Mouse (Mus musculus) embryonic stem cell, embryonic (primary cell): ENCODE results near the gene Magee2.
"Not testable (repeated sequence)": the region's sequence is repeated elsewhere in the genome, so short reads cannot be mapped to it uniquely, and the experiment has no call there.

Experiments used
- CTCF ChIA-PET, 4 experiments: fragments of 300-600 bp in 2 of 4; fragments of 350-600 bp in 2 of 4; sonication (Branson Sonifier 250); formaldehyde crosslinking; loops; one replicate each; lab custom pipeline; 2022; ENCODE audit warnings: inconsistent platforms in 2 of 4; lab: Charles Lee
- POLR2A ChIA-PET, 4 experiments: fragments of 300-600 bp in 2 of 4; fragments of 350-600 bp in 2 of 4; sonication (Branson Sonifier 250); formaldehyde crosslinking; loops; one replicate each; lab custom pipeline; 2022; ENCODE audit warnings: antibody characterized with exemption in 4 of 4, inconsistent platforms in 1 of 4; lab: Charles Lee

Magee2 gene

DNA sequence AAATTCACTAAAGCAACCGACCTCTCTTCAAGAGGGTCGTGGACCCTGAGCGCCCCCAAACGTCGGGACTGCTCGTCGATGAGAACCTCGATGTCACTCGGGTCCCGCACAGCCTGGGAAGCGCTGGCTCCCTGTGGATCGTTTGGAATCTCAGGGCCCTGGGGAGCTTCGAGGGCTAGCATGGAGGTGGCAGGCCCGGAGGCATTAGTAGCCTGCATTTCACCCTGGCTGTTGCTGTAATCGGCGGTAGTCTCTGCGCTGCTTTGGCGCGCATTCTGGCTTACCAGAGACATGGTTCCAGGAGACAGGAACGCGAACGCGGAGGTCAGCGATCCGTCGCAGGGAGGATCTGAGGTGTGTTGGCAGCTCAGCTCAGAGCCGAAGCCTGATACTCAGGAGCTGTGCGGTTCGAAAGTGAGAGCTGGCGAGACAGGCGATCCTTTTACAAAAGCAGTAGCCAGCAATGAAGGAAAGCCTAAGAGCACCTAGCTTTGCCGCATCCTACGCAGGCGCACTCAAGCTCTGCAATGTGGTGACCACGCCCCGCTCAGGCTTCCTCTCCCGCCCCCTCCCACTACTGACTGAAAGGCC lies at the start of gene Magee2:
Magee2 (minus strand) TSS at position 517 of the 591 bp plus-strand sequence.
- CTCF ChIA-PET: no interaction called here
- POLR2A ChIA-PET: interaction anchor here in 1 of 4 experiments (0.5 kb wide), 1 partner anchor 1155 kb away, joined by 3 read pairs; no protein-coding TSS in a partner anchor

DNA sequence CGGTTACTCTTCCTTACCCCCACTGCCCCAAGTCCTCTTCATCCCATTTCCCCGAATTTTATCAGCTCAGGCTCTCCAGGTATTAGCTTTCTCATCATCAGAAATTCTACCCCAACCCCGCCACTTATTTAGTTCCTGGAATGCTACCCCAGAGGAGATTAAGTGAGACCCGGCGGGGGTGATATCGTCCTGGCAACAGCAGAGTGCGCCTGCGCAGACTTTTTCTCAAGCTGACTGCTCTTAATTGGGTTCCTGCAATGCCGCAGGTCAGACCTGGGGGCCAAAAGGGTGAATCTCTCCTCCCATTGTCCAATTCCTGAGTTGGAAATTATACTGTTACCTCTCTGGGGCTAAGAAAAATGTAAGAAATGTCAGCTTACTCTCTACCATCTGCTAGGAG lies 3.5 kb downstream of the Magee2 start:
- POLR2A ChIA-PET: interaction anchor here in 1 of 4 experiments (0.7 kb wide), 1 partner anchor 1725 kb away, joined by 3 read pairs; no protein-coding TSS in a partner anchor
- CTCF ChIA-PET: no interaction called here

DNA sequence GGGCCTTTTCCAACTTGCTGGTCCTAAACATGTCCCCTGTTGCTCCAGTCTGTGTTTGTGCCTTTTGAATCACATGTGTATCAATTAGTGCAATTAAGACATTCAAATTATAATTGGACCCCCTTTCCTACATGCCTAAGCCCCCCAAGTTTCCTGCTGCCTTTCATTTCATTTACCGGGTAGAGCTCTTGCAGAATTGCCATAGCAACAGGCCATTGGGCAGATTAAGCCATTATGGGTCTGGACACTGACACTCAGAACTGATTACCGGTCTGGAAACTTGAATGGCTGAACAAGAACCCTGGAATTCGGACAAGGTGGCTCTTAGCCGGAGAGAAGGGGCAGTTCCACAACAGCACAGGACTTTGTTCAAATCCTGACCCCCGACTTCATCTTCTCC lies 39.5 kb downstream of the Magee2 start:
- POLR2A ChIA-PET, CTCF ChIA-PET: not testable (repeated sequence)

DNA sequence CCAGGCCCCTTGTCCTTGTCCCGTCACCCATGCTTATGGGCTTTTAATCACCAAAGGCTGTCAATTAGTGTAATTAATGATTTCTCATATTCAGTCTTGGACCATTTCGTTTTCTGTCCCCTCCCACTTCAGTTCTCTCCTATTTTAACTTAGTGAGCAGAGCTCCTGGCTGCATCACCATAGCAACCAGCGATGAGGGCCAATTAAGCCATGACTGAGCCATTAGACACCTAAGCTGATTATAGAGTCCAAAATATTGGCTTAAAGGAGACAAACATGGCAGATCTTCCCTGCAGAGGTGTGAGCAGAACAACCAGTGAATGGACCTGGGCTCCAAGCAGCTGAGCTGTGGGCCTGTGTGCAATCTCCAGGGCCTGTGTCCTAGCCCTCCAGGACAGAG lies 40.1 kb downstream of the Magee2 start:
- CTCF ChIA-PET, POLR2A ChIA-PET: not testable (repeated sequence)

DNA sequence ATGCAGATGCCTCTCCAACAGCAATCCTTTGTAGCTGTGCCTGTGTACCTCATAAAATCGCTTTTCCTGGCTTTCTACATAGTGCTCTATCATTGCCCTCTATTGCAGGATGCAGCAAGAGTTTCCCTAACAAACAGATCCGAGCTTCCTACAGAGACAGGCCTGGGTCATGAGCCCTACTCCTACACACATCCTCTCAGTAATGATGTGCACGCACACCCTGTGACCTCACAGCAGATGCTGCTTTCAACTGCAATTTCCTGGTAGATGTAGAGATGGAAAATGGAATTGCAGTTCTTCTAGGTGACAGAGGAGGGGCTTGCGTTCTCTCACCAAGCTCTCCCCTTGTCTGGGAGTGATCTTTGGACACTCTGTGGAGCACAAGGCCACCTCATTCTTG lies 43.4 kb downstream of the Magee2 start:
- POLR2A ChIA-PET, CTCF ChIA-PET: not testable (repeated sequence)
